Mouse (Mus musculus) embryonic facial prominence, embryonic 12.5 days (tissue): Measurements from ENCODE around the gene Cdk14. TPM values are rescaled to one million over a fixed set of nuclear protein-coding genes. Genes with fewer than 3 reads are reported as not detected.
"Not testable (repeated sequence)": the region's sequence is repeated elsewhere in the genome, so short reads cannot be mapped to it uniquely, and the experiment has no call there.

Source experiments
- ATAC-seq: fragments of 200-750 bp; cut with Nextera tagmentation; 2 replicates; pipeline ENCODE4 v1.8.0; 2017; ENCODE audit not compliant: insufficient number of reproducible peaks, insufficient read depth, low FRiP score, low TSS enrichment
- H3K27ac ChIP-seq: fragments of 300-500 bp; sonication (generic); 2 replicates; pipeline ENCODE4 v1.5.1; 2016; ENCODE audit warnings: mild to moderate bottlenecking
- H3K27me3 ChIP-seq: fragments of 300-500 bp; sonication (generic); 2 replicates; pipeline ENCODE4 v1.6.1; 2016; ENCODE audit warnings: mild to moderate bottlenecking, moderate library complexity
- H3K36me3 ChIP-seq: fragments of 300-500 bp; sonication (generic); 2 replicates; pipeline ENCODE4 v1.6.1; 2016; ENCODE audit warnings: mild to moderate bottlenecking
- H3K4me1 ChIP-seq: fragments of 300-500 bp; sonication (generic); 2 replicates; pipeline ENCODE4 v1.6.1; 2016
- H3K4me2 ChIP-seq: fragments of 300-500 bp; sonication (generic); replicated peaks from 2 replicates; pipeline ENCODE4 v1.6.1; 2016; ENCODE audit warnings: mild to moderate bottlenecking, moderate library complexity
- H3K4me3 ChIP-seq: fragments of 300-500 bp; sonication (generic); 2 replicates; pipeline ENCODE4 v1.5.1; 2016; ENCODE audit warnings: mild to moderate bottlenecking
- H3K9ac ChIP-seq: fragments of 300-500 bp; sonication (generic); 2 replicates; pipeline ENCODE4 v1.6.1; 2016; ENCODE audit warnings: mild to moderate bottlenecking, moderate library complexity
- H3K9me3 ChIP-seq: fragments of 300-500 bp; sonication (generic); 2 replicates; pipeline ENCODE4 v1.6.1; 2016; ENCODE audit warnings: mild to moderate bottlenecking, moderate library complexity
- WGBS: fragments of 180-500 bp; shearing (Covaris S2); methylation state at CpG from one replicate; pipeline ENCODE4 v1.1.7; 2016; 5-methylcytosine and 5-hydroxymethylcytosine counted together
- polyA plus RNA-seq: library from polyadenylated mRNA; unstranded; fragments of >200 nt; fragmentation: Nextera tagmentation; extraction: Ambion mirVana; gene quantifications from 2 replicates; pipeline ENCODE4 v1.2.1, GENCODE M21; 2016

The Cdk14 gene
- polyA plus RNA-seq, 1 experiment from 2014 or later = 36.1 TPM

DNA sequence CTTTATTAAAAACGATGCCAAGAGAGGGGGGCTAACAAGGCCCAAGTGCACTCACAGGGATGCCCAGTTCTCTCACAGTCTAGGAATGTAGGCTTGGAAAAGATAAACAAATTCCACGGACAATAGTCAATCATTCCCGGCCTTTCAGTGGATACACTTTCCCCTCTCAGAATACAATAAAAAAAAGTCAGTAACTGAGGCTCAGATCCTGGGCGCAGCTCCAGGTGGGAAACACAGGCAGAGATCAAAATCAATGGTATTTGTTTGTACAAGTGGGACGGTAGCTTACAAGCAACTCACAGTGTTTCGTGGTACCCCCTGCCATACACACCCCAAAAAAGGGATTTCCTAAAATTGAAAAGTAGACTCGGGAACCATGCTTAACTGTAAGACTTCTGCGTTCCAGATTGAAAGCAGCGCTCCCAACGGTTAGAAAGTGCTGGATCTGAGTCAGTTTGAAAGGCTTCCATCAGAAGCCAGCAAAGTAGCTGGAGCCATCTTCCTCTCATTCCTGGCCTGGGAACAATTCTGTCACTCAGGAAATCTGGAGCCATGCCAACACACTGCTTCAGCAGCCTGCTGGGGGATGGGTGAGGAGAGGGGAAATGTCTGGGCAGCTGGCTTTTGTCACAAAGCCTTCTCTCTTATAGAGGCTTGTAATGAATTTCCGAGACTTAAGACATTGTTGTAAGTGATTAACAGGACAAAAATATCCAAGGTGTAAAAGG is 77.5 kb downstream of the Cdk14 start:
- Histone ChIP-seq H3K27me3 (no peaks in the 10 kb centered on the region), H3K4me2 (peak overlapping the region; percentile 17; the same call in 1 of the 2 replicates), H3K4me1 (peaks cover 18% of the 10 kb centered on the region), H3K27ac (peak overlapping the region; percentile 63), H3K36me3 (no peaks in the 10 kb centered on the region), H3K4me3 (no peak overlapping the region), H3K9ac (no peak overlapping the region), H3K9me3 (no peaks in the 10 kb centered on the region; the same call in 1 of the 2 replicates)
- ATAC-seq = peak; percentile 82
- 41% methylated on average over 11 of the region's 11 CpGs for WGBS

DNA sequence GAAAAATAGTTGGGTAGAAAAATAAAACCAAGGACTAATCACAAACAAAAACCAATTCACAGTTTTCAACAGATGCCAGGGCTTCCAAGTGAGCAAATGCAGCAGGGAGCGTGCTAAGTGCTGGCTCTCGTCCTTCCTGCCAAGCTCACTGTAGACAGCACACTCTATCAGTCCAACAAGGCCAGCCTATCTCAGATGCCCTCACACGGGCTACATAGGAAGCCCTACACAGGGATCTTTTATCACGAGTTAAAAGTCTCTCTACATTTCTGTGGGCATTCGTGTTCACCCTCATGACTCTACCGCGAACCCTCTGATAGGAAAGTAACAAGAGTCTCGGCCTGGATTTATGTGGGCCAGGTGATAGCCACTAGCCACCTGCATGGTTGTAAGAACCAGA is 78.5 kb downstream of the Cdk14 start:
- Histone ChIP-seq H3K27ac (0 out of 2 replicates have a peak overlapping the region, but pooled peaks have one; percentile 63), H3K9ac (no peak overlapping the region), H3K4me2 (no peak overlapping the region), H3K4me1 (peaks cover 18% of the 10 kb centered on the region), H3K27me3 (no peaks in the 10 kb centered on the region), H3K9me3 (no peaks in the 10 kb centered on the region), H3K36me3 (no peaks in the 10 kb centered on the region), H3K4me3 (no peak overlapping the region)
- WGBS = 77% methylated on average over 8 of the region's 8 CpGs
- no peak for ATAC-seq

DNA sequence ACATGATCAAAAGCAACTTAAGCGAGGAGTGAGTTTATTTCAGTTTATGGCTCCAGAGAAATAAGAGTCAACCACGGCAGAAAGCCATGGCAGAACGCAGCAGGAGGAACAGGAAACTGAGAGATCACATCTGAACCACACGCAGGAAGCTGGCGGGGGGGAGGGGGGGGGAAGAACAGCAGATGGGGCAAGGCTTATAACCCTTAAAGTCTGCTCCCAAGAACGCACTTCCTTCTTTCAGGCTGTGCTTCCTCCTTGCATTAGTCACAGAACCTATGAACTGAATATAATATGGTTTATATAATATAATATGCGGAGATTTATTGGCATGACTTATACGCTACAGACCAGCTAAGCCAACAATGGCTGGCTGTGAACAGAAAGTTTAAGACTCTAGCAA is 86.2 kb downstream of the Cdk14 start:
- WGBS = 86% methylated on average over 8 of the region's 8 CpGs
- H3K4me1 ChIP-seq = no peaks in the 10 kb centered on the region
- H3K9me3 ChIP-seq = no peaks in the 10 kb centered on the region
- H3K4me2 ChIP-seq = no peak overlapping the region
- H3K27me3 ChIP-seq = no peaks in the 10 kb centered on the region
- H3K9ac ChIP-seq = no peak overlapping the region
- no peak overlapping the region for H3K27ac ChIP-seq
- no peaks in the 10 kb centered on the region for H3K36me3 ChIP-seq
- no peak overlapping the region for H3K4me3 ChIP-seq
- no peak for ATAC-seq

DNA sequence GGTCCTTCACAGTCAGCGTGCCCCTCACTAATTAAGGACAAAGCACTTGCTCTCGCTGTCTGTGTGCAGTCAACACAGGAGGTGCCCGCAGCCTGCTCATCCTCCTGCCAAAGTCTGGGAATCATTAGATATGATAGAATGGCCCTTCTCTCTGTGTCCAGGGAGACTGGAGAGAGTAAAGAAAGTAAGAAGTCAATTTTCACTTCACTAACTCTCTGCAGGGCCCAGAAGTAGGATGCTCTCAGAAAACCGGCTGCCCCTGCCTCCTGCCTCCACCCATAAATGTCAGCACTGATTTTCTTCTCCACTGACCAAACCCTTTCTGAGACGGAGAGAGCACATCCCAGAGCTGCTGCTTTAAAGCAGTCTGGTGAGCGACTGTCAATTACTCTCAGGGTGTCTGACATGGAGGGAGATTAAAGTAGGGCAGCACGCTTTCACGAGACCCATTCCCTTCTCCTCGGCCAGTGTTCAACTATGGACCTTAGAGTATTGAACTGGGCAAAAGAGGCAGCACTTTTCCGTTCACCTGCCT is 89.1 kb downstream of the Cdk14 start:
- no peak for ATAC-seq
- Histone ChIP-seq H3K36me3 (no peaks in the 10 kb centered on the region), H3K4me1 (no peaks in the 10 kb centered on the region), H3K27ac (no peak overlapping the region), H3K9ac (no peak overlapping the region), H3K27me3 (no peaks in the 10 kb centered on the region), H3K4me2 (no peak overlapping the region), H3K4me3 (no peak overlapping the region), H3K9me3 (no peaks in the 10 kb centered on the region)
- 67% methylated on average over 10 of the region's 10 CpGs for WGBS

DNA sequence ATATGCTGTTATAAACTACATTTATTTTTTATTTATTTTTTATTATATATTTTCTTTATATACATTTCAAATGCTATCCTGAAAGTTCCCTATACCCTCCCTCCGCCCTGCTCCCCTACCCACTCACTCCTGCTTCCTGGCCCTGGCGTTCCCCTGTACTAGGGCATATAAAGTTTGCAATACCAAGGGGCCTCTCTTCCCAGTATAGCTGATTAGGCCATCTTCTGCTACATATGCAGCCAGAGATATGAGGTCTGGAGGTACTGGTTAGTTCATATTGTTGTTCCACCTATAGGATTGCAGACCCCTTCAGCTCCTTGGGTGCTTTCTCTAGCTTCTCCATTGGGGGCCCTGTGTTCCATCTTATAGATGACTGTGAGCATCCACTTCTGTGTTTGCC is 91.1 kb downstream of the Cdk14 start:
- not testable (repeated sequence) for H3K4me1 ChIP-seq, H3K36me3 ChIP-seq, ATAC-seq, H3K27ac ChIP-seq, H3K27me3 ChIP-seq, H3K4me2 ChIP-seq, H3K4me3 ChIP-seq, H3K9me3 ChIP-seq, H3K9ac ChIP-seq
- WGBS = 90% methylated on average over 2 of the region's 2 CpGs

DNA sequence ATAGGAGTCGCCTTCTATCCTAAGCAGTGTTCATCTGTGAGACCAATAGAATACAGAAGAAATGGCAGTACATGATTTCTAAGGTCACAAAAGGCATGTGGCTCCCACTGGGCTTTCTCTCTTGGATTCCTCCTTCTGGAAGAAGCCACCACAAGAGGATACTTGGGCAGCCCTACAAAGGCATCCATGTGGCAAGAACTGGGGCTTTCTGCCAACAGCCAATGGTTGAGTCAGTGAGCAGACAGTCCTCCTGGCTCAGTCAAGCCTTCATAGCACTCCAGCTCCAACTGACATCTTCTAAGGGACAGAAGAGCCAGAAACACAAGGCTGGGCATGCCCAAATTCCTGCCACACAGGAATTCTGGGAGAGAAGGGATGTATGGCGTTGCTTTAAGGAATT is 93.4 kb downstream of the Cdk14 start:
- Histone ChIP-seq H3K36me3 (no peaks in the 10 kb centered on the region), H3K27me3 (no peaks in the 10 kb centered on the region), H3K4me3 (no peak overlapping the region), H3K4me1 (no peaks in the 10 kb centered on the region), H3K9me3 (no peaks in the 10 kb centered on the region), H3K9ac (no peak overlapping the region), H3K4me2 (no peak overlapping the region), H3K27ac (no peak overlapping the region)
- 93% methylated on average over 2 of the region's 2 CpGs for WGBS
- no peak for ATAC-seq

DNA sequence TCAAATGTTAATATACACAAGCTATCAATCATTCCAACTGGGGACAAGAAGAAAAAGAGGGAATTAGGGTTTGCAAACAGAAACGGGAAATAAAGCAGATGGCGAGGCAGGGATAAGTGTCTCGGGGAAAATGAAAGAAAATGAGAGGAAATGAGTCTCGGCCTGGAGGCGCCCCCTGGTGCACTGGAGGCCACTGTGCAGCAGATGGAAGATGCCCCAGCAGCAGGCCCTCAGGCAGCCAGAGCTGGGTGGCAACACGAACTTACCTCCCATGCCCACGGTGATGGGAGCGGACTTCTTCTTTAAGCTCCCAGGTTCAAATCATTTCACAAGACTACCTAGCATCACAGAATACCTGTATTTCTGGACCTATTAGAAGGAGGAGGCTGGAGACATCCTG is 97.4 kb downstream of the Cdk14 start:
- WGBS = 88% methylated on average over 8 of the region's 8 CpGs
- no peak overlapping the region for H3K27ac ChIP-seq
- H3K9ac ChIP-seq = no peak overlapping the region
- no peak for ATAC-seq
- H3K4me3 ChIP-seq = no peak overlapping the region
- H3K36me3 ChIP-seq = no peaks in the 10 kb centered on the region
- H3K9me3 ChIP-seq = no peaks in the 10 kb centered on the region
- H3K27me3 ChIP-seq = no peaks in the 10 kb centered on the region
- H3K4me1 ChIP-seq = peaks cover 7% of the 10 kb centered on the region; the same call in 1 of the 2 replicates
- no peak overlapping the region for H3K4me2 ChIP-seq

DNA sequence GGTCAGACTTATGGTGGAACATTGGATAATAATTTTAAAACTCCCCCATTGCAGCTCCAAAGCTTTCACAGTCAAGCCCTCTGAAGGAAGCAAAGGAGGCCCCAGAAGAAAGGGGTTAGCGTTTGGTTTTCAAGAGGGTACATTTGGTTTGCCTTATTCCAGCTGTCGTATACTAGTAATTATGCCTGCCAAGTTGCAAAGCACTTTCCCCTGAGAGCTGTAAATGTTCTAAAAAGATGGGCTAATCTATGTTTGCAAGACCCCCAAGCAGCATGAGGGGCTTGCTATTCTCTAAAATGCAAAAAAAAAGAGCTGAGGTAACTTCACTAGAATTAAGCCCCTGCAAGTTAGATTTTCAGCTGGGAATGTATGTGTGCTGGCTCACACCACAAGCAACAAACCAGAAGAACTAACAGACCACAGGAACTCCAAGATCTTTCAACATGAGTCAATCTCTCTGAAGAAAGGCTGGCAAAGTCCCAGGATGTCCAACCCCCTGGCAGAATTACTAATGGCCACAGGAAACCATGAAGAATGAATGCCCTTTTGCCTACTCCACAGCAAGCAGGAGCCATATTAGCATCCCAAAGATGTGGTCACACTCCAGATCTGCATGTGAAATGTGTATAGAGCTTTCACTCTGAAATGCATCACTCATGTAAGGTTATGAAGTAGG is 99.5 kb downstream of the Cdk14 start:
- no peak overlapping the region for H3K27ac ChIP-seq
- ATAC-seq = no peak
- WGBS = 55% methylated on average over 2 of the region's 2 CpGs

DNA sequence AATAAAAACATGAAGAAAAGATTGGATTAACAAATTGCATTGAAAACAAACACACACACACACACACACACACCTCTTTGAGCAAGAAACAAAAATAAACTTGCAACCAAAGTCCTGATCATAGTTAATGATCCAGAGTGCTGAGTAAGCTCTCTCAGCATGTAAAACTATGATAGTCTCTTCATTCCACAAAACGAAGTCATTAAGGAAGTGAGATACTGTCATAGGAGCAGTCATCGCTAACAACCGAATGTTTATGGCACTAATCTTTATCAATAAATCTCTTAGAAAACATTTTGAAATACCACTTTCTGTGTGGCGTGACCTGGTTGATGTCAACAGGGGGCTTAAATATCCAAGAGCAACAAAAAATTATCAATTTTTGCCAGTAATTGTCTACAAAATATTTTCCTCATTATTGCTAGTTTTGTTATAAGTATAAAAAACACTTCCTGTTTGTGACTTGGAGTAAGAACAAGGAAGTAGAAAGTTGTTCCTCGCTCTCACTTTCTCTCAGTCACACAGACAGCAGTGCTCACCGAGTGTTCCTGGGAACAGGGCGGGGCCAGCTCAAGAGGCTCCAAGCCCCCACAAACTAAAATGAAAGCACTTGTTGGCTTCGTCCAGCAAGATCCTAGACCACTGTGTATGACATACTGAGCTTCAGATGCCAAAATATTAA is 100.1 kb downstream of the Cdk14 start:
- Histone ChIP-seq H3K4me2 (no peak overlapping the region), H3K4me3 (no peak overlapping the region), H3K27ac (no peak overlapping the region), H3K9me3 (no peaks in the 10 kb centered on the region), H3K9ac (no peak overlapping the region), H3K4me1 (peaks cover 7% of the 10 kb centered on the region; the same call in 1 of the 2 replicates), H3K36me3 (no peaks in the 10 kb centered on the region), H3K27me3 (no peaks in the 10 kb centered on the region)
- 81% methylated on average over 8 of the region's 8 CpGs for WGBS
- ATAC-seq = no peak

More for the DNA sequence above, 99.5 kb downstream of the Cdk14 start:
- Histone ChIP-seq H3K4me1 (peaks cover 7% of the 10 kb centered on the region; the same call in 1 of the 2 replicates), H3K36me3 (no peaks in the 10 kb centered on the region), H3K9me3 (no peaks in the 10 kb centered on the region), H3K4me2 (no peak overlapping the region), H3K27me3 (no peaks in the 10 kb centered on the region), H3K9ac (no peak overlapping the region), H3K4me3 (no peak overlapping the region)

DNA sequence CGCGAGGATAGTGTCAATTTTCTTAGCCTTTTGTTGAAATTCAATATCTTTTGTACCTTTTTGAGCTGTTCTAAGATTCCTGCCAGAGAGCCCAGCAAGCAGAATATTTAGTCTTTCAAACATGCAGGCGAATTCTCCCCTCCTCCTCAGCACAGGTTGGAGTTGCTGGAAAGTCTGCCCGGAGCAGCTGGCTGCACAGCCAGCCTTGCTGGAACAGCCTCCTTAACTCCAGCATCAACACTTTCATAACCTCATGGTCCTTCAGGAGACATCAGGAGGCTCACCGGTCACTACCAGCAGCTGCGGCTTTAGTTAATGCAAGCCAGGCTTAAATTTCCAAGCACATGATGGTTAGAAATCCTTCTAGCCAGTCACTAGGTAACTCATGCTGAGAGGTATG is 105.8 kb downstream of the Cdk14 start:
- Histone ChIP-seq H3K9me3 (no peaks in the 10 kb centered on the region), H3K4me1 (peaks cover 12% of the 10 kb centered on the region; the same call in 1 of the 2 replicates), H3K4me2 (no peak overlapping the region), H3K36me3 (no peaks in the 10 kb centered on the region), H3K4me3 (no peak overlapping the region), H3K27ac (no peak overlapping the region), H3K27me3 (no peaks in the 10 kb centered on the region), H3K9ac (no peak overlapping the region)
- WGBS = 61% methylated on average over 6 of the region's 6 CpGs
- ATAC-seq = no peak

DNA sequence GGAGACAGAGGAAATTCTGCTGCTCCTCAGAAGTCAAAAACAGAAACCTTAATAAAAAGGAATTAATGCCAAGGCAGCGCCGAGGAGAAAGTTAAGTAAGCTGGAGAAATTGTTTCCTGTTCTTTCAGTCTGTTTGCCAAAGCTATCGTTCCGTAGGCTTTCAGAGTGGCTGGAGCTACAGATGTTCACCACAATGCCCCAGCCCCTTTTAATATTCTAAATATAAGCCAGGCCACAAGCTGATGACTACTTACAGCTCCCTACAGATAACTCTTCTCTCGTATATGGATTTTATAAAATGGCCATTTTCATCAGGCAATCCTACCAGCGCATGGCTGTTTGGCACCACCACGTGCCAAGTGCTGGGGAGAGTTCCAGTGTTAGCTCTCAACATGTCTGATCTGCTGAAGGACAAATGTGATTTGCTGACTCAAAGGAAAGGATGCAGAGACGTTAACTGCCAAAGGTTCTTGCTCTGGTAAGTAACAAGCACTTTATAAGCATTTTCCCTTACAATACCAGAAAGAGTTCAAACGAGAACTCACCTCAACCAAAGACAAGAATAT is 106.8 kb downstream of the Cdk14 start:
- H3K4me2 ChIP-seq = no peak overlapping the region
- no peak overlapping the region for H3K4me3 ChIP-seq
- no peak for ATAC-seq
- no peaks in the 10 kb centered on the region for H3K9me3 ChIP-seq
- WGBS = 57% methylated on average over 9 of the region's 9 CpGs
- no peaks in the 10 kb centered on the region for H3K27me3 ChIP-seq
- 0 out of 2 replicates have a peak overlapping the region, but pooled peaks have one; percentile 9 for H3K27ac ChIP-seq
- no peak overlapping the region for H3K9ac ChIP-seq
- H3K4me1 ChIP-seq = peaks cover 12% of the 10 kb centered on the region; the same call in 1 of the 2 replicates
- H3K36me3 ChIP-seq = no peaks in the 10 kb centered on the region
